Mouse (Mus musculus) neural tube, embryonic 10.5 days (tissue): ENCODE data around the gene Thyn1.

ENCODE experiments used
- DNase-seq: peaks from one replicate; pipeline ENCODE4 v3.0.0-alpha.2; 2017; ENCODE audit warnings: low spot score; ENCODE audit errors: extremely low spot score

Gene Thyn1

GRCm38 (mm10) chr9:26999461-27000395, at the start of gene Thyn1, which contains the start of gene Acad8:
TSS of gene Thyn1 (plus strand) at chr9:26999710.
TSS of gene Acad8 (minus strand) at chr9:26999566.
- DNase-seq, result peak; percentile 95

DNA sequence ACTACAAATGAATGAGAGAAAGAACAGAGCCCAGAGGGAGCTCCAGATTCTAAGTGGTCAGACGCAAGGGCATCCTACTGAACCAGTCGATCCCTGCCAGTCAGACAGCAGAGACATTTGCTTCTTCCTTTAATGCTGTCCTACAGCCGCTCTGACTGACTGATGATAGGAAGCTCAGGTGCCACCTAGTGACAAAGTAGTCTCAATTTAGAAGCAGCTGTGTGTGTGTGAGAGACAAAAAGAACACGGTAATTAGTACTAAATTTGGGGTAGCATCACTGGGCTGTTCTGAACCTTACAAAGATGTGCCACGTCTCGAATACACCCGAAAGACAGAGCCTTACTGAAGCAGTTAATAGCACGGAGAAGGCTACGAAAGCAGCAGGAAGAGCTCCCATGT, 21.8 kb upstream of the Thyn1 start:
- no peak for DNase-seq

GRCm38 (mm10) chr9:26978776-26979175, 20.7 kb upstream of the Thyn1 start:
- no peak for DNase-seq

DNA sequence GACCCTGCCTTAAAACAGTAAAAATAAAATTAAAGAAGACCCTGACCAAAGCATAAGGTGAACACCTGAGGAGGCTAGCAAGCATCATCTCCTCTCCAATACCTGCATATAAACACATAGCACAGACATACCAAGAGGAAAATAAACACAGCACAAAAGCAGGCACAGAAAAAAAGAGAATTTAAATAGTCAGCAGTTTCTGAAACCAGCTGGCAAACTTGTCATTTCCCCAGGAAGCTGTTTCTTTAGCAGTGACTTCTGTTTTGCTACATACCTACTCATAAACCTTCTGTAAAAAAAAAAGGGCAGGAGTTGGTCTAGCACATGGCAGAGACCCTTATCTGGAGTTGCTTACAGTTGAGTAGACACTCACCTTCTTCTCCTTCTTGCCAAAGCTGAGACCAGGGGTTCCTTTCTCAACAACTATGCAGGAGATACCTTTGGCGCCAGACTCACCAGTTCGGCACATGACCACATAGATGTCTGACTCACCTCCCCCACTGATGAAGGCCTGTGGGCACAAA, 14.4 kb upstream of the Thyn1 start:
- DNase-seq, result no peak

- no peak for DNase-seq
These were observed 13.7 kb upstream of the Thyn1 start for GRCm38 (mm10) chr9:26985668-26986277.

GRCm38 (mm10) chr9:26990181-26990580, 9.3 kb upstream of the Thyn1 start:
- no peak for DNase-seq

DNA sequence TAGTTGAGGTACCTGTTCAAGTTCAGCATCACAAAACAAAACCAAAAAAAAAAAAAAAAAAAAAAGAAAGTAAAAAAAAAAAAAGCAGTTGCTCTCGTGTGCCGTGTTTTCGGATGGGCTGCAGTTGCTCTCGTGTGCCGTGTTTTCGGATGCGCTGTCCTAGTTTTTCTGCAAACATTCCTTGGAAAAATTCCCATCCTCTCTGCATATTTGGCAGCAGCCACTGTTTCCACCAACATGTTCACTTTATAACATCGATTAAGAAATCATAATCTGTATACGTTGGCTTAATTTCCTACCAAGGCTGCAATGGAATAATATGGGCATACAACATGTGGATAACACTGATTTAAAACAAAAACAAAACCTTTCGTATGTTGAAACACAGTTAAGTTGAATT, 6.4 kb upstream of the Thyn1 start:
- DNase-seq, result no peak

- no peak for DNase-seq
These were observed 5.6 kb upstream of the Thyn1 start for GRCm38 (mm10) chr9:26993900-26994299.

DNA sequence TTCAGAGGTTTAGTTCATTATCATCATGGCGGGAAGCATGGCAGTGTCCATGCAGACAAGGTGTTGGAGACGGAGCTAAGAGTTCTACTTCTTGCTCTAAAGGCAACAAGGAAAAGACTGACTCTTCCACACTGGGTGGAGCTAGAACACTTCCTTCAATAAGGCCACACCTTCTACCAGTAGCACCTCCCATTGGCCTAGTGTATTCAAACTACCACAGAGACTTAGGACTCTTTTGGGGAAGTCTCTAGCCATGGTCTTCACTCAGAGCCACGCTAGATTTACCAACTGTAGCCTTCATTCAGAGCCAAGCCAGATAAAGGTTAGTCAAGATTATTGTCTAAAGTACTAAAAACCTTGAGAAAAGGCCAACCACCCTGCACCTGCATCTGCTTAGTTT, 2.4 kb upstream of the Thyn1 start:
- DNase-seq, result no peak

DNA sequence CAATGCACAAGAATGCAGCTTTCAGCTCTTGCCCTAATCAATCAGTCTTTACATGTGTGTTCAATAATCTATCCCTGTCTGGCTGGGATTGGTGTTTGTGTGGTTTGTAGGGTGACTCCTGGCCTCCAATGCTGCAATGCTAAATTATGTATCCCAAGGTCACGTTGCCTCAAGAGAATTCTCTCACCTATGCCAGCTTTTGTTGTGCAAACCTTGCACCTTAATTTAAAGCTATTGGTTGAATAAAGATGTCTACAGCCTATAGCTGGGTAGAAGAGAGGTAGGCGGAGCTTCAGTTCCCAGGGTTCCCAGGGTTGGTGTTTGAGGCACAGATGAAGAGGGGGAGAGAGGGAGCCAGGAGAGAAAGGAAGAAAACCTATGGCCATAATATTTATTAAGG, 2.0 kb upstream of the Thyn1 start:
- no peak for DNase-seq

DNA sequence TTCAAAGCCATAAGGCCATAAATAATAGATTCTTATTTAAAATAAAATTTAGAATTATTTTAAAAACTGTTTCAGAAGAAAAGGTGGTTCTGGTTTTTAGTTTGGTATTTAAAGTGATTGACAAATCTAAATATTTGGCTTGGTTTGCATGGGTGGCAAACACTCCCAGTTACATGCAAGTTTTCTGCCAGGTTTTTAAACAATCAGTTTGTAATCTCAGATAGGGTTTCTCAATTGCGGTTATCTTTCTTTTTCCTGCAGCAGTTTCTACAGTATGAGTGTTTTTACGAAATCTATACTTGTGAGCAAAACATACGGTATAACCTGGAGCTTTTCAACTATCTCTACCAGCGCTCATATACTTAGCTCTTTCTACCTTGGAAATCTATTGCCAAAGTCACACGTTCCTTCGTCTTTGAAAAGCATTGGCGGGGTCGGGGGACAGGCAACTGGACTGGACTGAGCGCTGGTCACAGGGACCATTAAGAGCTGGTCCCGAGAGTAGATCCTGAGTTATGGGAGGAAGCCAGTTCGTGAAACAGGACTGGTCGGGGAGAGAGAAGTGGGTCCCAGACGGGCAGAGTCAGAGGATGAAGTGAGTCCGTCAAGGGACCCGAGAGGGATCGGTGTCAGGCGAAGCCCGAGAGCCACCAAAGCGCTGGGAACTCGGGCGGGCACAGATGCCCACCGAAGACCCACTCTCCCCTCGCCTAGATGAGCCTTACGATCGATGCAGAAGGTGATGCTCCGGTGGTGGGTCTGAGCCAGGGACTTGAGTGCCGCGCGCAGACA, 645 bp upstream of the Thyn1 start:
- no peak for DNase-seq

GRCm38 (mm10) chr9:27005231-27005630, 5.7 kb downstream of the Thyn1 start:
- no peak for DNase-seq

DNA sequence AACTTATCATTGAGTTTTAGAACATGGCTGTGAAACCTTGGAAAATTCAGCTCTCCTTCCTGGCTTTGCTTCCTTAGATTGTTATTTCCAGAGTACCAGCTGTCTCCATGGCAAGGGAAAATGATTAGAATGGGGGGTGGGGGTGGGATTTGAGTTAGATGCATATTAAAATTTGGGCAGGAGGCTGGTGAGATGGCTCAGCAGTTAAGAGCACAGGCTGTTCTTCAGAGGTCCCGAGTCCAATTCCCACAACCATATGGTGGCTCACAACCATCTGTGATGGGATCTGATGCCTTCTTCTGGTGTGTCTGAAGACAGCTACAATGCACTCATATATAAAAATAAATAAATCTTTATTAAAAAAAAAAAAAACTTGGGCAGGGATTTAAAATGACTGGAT, 6.4 kb downstream of the Thyn1 start:
- DNase-seq, result no peak

DNA sequence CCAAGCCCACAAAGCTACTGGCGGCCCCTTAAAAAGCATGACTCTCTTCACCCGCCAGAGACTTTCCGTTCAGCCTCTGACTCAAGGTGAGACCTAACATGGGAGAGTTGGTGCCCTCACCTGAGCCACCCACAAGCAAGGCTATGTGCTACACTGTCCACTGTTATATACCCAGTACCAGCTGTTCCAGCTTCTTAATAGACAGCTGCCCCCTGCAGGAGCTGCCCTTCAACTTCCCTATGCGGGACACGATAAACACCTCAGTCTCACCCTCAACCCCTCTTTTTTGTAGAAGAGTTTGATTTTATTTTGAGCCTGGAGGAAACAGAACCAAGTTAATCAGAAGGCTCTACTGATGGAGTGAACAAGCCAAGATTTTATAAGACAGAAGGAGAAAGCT, 7.4 kb downstream of the Thyn1 start:
- no peak for DNase-seq

GRCm38 (mm10) chr9:27009231-27009630, 9.7 kb downstream of the Thyn1 start:
- DNase-seq, result no peak

DNA sequence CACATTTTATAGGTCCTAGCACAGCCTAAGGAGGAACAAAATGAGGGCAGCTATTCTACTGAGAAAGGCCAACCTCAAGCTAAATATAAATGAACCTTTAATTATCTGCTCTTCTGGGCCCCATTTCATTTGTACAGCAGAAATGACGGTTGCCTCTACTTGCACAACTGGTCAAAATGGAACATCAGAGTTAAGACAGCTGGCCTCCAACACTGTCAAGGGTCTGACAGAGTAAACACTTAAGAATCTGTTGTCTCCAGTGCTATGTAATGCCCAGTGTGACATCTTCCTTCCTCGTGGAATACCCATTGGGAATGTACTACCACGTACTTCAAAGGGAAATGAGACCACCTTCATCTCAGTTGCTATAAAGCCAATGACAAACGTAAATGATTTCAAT, 12.1 kb downstream of the Thyn1 start:
- no peak for DNase-seq

GRCm38 (mm10) chr9:27018961-27019360, 19.5 kb downstream of the Thyn1 start:
- no peak for DNase-seq

DNA sequence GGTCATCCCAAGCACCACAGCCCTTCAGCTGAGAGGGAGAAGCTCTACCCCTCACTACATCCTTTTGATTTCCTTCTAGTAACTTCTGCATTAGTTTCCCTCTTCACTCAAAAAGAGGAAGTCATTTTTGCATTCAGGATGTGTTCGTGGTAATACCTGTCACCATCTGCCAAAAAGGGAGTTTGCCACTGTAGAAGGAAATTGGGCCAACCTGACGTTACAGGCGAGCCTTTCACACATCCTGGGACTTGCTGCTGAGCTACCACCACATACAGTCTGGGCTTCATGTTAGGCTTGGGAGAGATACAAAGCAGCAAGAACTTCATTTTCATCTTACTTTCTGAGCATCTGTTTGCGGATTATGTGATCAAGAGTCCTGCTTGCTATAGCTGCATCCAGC, 24.2 kb downstream of the Thyn1 start:
- no peak for DNase-seq

GRCm38 (mm10) chr9:27026708-27027107, 27.2 kb downstream of the Thyn1 start:
- no peak for DNase-seq

- no peak for DNase-seq
These were observed 29.7 kb downstream of the Thyn1 start for GRCm38 (mm10) chr9:27029022-27029827.
